Mouse (Mus musculus): ENCODE measurements around the gene Arhgap35. TPM values are rescaled to one million over a fixed set of nuclear protein-coding genes. Genes with fewer than 3 reads are reported as not detected.
"Not testable (repeated sequence)": the region's sequence is repeated elsewhere in the genome, so short reads cannot be mapped to it uniquely, and the experiment has no call there.

The Arhgap35 gene
- total RNA-seq, 1 experiment from 2014 or later = 15.9 TPM

DNA sequence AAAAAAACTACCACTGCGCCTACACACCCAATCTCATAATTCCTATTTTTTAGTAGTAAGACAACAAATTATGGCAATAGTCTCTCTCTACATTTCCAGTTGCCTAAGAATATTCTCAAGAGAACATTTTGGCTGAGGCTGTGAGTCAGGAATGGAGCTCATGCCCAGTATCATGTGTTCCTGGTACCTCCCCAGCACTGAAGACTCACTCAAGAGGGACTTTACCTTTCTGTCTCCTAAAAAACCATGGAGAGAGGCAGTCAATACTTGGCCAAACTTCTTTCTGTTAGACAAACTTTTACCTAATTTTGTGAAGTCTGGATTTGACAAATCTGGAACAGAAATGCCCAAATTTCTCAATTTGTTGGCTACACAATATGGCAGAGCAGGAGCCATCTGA lies 6.7 kb downstream of the Arhgap35 start:
- no peak for ATAC-seq (replicated peaks; ENCODE audit: low read depth, poor library complexity, severe bottlenecking)

DNA sequence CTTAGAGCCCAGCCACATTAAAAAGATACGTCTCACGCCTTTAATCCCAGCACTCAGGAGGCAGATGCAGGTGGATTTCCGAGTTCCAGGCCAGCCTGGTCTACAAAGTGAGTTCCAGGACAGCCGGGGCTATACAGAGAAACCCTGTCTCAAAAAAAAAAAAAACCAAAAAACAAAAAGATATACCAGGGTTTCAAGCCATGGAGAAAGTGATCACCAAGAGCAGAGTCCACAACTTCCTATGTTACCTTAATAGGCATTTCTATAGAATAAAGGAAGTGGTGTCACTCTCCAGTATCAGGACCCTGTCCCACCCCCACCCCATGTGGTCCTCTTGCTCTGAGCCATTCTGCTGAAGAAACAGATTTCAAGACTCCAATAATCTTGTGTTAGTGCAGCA lies 8.0 kb downstream of the Arhgap35 start:
- ATAC-seq (replicated peaks; ENCODE audit: low read depth, poor library complexity, severe bottlenecking) = not testable (repeated sequence)

DNA sequence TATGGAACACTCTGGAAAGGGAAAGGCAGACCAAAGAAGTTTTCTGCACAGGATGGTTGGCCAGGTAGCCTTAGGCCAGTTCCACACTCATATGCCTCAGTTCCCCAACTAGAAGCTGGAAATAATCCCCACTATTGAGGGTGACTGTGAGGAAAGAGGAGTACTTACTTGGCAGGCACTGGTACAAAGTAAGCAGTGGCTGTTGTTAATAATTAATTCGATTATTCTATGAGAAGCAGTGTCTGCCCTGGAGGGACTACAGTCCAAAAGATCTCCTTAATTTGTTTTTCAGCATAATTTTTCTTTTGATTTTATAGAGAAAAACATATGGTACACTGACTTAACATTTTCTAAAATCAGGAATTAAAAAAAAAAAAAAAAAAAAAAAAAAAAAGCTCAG lies 10.7 kb downstream of the Arhgap35 start:
- no peak for ATAC-seq (replicated peaks; ENCODE audit: low read depth, poor library complexity, severe bottlenecking)

DNA sequence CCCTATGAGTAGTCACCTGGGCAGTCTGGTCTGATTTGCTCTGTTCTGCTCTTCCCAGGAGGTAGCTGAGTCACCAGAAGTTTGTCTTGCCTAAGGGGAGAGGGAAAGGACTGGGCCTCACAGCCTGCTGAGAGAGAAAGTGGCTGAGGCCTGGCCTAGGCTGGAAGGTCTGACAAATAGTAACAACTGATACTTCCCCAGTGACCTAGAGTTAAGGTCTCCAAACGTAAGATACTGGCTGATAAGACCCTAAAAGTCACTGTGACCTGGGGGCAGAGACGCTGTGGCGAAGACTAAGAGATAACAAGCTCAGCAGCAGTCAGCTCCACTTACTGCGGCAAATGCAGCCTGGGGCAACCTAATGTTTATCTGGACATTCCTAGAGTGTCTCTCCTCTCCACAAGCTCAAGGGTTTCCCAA lies 13.1 kb downstream of the Arhgap35 start:
- ATAC-seq (replicated peaks; ENCODE audit: low read depth, poor library complexity, severe bottlenecking) = peak; percentile 47

DNA sequence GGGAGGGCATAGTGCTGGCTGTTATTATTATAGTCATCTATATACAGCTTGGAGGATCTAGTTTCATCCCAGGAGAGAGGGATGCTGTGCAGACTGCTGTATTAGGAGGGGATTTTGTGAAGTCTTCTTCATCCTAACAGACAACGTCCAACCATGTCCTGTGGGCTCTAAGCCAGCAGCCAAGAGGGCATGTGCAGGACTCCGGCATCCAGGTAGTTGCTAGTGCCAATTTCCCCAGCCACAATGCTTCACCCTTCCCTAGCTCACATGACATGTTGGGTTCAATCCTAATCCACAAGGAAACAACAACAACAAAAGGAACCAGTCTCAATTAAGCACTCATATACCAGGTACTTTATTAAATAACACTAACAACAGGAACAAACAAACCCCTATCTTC lies 15.8 kb downstream of the Arhgap35 start:
- no peak for ATAC-seq (replicated peaks; ENCODE audit: low read depth, poor library complexity, severe bottlenecking)

DNA sequence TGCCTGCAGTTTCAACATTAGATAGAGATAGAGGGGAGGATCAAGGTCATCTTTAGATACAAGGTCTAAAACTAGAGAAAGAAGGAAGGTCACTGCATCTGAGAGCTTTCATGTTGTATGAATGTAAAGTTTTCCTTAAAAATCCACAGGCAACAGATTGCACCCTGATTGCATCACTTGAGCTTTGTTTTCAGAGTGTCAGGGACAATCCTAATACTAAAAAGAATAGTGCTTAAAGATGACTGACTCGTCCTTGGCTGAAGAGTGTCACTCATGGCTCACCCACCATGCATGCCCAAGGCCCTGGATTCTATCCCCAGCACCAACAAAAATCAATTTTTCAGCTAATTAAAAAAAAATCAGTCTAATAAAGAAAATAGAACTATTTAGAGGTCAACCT lies 23.5 kb downstream of the Arhgap35 start:
- ATAC-seq (replicated peaks; ENCODE audit: low read depth, poor library complexity, severe bottlenecking) = no peak

DNA sequence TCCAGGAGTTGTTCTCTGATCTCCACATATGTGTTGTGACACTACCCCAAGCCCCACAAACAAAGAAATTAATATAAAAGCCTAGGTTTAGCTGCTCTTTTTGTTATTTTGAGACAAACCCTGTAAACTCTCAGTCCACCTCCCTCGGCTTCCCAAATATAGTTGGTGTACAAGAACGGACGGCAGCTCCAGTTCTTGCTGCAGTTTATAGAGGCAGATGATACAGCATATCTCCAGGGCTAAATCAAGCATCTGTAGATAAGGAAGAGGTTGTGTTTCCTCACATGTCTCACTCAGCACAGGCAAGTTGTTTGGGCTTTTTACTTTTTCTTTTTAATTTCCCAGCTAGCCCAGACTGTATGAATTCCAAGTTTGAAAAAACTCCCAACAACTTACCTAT lies 27.1 kb downstream of the Arhgap35 start:
- ATAC-seq (replicated peaks; ENCODE audit: low read depth, poor library complexity, severe bottlenecking) = no peak

DNA sequence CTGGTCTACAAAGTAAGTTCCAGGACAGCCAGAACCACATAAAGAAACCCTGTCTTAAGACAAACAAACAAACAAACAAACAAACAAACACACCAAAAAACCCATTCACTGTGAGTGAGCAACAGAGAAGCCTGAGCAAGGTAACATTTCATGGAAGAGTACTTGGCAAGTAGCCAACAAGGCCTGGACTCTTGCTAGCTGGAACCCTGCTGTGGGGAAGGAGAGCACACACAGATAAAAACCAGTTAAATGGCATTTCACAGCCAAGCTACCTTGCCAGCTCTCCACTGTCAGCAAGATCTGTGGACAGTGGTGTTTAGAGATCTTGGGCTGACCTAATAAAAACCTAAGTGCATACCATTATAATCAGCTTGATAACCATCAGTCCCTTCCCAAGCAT lies 30.4 kb downstream of the Arhgap35 start:
- ATAC-seq (replicated peaks; ENCODE audit: low read depth, poor library complexity, severe bottlenecking) = no peak

DNA sequence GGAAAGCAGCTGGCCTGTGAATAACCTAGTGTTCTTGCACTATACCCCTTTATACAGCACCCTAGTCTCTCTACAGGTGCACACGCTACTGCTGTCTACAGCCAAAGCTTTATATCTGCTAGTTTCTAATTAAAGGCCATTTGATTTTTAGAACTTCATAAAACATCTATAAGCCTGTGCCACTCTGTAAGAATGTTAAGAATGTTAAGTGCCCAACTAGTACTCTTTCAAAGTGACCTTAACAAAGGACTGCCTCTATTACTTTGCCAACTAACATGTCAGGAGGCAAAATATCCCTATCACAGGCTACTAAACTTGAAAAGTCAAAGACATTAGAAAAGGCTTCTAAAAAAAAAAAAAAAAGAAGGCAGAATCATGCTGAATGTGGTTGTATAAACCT lies 31.0 kb downstream of the Arhgap35 start:
- ATAC-seq (replicated peaks; ENCODE audit: low read depth, poor library complexity, severe bottlenecking) = no peak

DNA sequence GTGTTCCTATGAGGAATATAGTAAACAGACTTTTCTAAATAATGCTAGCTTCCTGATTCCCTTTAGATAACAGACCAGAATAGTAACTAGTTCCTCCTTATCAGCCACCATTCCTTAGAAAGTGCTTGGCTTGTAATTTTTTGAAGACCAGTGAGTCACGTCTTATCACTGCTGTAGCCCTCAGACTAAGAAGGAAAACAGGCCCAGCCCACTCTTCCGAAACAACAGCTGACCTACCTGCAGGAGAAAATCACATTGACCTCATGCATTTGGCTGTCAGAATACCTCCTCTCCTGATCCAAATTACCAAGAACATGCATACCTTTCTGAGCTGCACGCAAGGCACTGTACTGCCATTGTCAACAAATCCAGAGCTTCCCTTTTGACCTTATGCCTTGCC lies 32.5 kb downstream of the Arhgap35 start:
- no peak for ATAC-seq (replicated peaks; ENCODE audit: low read depth, poor library complexity, severe bottlenecking)

DNA sequence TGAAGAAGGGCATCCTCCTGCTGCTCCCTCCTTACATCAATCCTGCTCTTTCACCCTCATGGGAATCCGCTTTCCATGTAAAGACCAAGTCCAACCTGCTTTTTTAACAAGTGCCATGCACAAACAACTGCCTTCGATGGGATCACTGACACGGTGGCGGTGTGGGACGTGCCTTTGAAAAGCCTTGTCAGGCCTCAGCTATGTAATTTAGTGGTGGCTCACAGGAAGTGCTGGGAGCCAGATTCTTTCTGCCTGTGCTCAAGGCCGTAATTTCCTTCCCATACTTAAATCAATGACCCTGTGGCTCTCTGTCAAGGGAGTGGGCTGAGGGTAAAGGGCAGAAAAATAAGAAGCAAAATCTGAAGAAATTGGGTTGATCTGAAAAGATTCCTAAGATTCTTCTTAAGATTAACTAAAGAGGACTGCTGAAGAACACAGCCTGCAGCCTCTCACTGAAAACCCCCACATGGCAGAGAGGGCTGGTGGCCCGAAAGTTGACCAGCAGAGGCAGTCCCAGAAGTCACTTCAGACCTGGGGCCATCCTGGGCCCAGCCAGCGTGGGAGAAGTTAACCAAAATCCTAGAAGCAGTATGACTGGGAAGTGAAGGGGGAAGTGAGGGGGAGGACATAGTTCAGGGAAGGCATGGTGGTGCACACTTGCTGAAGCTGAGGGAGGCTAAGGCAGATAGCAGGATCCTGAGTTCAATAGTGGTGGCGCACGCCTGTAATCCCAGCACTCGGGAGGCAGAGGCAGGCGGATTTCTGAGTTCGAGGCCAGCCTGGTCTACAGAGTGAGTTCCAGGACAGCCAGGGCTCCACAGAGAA lies 33.3 kb downstream of the Arhgap35 start:
- peak; percentile 36; the same call in 1 of the 2 replicates for ATAC-seq (replicated peaks; ENCODE audit: low read depth, poor library complexity, severe bottlenecking)

DNA sequence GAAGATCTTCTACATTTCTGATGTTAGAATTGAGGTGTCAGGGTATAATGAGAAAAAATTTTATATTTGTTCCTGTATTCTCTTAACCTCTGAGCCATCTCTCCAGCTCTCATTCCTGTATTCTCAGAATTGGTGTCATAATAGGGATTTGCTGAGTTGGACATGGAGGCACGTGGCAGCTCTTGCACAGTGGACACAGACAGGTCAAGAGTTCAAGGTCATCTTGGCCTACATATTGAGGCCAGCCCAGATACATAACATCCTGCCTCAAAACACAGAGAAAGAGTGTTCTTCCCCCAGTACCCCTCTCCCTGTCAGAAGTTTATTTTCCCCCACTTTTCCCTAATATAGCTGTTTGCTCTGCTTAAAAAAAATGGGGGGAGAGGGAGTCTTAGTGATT lies 38.1 kb downstream of the Arhgap35 start:
- ATAC-seq (replicated peaks; ENCODE audit: low read depth, poor library complexity, severe bottlenecking) = no peak

DNA sequence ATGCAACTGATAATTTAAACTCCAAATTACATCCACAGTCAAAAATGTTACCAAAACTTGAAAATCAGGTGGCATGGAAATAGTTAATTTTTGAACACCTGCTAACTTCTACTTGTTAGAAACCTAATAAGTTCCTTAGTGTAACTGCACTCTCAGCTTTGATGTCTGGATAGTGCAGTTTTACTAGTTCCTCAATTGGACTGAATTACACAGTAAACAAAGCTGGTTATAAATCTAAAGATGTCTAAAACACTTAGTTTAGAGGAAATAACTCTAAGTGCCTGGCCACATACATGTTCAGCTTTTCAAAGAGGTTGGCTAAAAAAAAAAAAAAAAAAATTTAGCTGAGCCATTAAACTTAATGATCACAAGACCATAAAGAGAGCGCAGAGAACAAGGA lies 43.6 kb downstream of the Arhgap35 start:
- peak; percentile 52 for ATAC-seq (replicated peaks; ENCODE audit: low read depth, poor library complexity, severe bottlenecking)

DNA sequence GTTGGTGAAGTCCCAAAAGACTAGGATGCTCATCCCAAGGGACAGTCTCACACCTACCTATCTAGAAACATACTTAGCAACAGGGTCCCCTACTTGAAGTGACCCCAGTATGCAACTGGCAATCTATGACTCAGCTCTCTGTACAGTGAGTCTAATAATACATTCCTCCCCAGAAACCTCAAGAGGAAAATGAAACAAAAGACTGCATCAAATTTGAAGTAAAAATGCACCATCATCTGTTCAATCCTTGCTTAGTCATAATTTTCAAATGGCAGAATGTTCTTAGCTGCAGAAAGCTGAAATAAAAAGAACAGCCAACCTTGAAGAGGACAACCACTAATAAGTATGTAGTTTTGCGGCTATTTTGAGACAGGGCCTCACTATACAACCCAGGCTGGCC lies 44.1 kb downstream of the Arhgap35 start:
- ATAC-seq (replicated peaks; ENCODE audit: low read depth, poor library complexity, severe bottlenecking) = peak; percentile 32; the same call in 1 of the 2 replicates

DNA sequence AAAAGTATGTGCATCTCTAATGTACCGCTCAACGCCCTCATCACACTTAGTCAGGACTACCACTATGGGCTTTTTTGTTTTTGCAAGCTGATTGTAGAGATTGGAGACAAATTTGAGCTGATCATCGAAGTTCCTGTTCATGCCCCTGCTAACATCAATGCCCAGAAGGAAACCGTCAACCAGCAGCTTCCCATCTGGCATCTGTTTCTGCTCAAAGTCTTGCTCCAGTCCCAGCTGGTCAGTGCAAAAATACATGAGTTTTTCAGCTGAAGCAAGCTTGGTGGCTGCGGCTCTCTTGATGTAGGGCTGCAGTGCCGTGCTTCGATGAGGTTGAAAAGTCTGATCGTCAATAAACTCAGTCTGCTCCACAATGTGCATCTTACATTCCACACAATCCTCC lies 50.3 kb downstream of the Arhgap35 start:
- no peak for ATAC-seq (replicated peaks; ENCODE audit: low read depth, poor library complexity, severe bottlenecking)

DNA sequence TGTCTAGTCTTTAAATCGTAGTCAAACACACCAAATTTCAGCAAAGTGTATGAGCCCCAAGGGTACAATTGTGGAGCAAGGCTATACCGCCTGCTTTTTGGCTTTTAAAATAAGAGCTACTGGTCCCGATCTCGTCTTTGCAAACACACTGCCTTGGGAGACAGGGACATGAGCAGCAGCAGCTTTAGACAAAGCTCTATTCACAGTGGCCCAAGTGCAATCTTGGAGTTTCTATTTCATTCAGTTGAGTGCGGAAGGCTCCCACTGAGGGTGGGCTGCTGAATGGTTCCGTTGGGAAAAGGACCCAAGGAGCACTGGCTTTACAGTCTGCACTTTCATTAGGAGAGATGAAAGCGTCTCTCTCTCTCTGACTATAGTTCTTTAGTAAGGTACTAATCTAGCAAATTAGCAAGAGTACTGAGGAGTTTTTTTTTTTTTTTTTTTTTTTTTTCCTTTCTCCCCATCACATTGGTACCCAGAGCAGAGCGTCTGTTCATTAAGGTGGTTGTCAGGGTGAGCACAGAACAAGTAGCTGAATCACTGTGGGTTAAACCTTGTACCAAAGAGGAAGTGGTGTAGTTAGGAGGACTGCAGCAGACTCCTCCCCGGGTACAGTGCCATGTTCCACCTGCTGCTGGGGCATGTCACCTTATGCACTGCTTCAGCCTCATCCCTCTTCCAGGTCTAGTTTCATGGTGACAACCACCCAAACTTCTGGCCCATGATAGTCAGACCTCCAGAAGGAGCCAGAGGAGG lies 56.8 kb downstream of the Arhgap35 start:
- peak; percentile 94 for ATAC-seq (replicated peaks; ENCODE audit: low read depth, poor library complexity, severe bottlenecking)

DNA sequence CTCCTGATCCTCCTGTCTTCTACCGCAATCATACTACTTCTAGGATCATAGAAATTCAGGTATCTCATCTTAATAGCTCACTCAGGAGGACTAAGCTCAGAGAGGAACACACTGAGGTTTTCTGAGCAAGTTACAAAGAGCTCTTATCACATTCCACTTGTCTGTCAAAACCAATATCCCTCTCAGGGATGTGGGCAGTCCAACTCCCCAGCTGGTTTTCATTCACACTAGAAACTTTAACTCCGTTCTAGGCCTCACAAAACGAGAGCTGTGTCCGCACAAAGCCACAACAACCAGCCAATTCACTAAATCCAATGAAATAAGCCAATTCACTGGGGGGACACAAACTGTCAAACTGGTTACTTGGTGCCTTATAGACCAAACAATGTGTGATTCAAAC lies 57.5 kb downstream of the Arhgap35 start:
- no peak for ATAC-seq (replicated peaks; ENCODE audit: low read depth, poor library complexity, severe bottlenecking)

DNA sequence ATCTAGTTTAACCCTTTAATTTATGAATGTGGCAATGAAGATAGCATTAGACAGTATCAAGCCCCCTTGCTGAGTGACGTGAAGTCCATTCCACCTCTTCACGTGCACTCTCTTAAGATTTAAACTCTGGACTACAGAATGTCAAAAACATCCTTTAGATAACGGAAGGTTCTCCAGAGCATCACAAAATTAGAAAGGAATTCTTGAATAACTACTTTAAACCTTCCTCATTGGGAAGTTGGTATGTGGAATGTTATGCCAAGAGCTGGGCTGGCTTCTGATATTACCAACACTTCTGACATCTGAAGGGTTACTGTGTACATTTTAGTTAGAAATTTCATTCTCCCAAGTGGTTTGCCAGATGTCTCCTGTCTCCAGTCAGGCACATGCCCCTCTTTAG lies 60.6 kb downstream of the Arhgap35 start:
- no peak for ATAC-seq (replicated peaks; ENCODE audit: low read depth, poor library complexity, severe bottlenecking)

DNA sequence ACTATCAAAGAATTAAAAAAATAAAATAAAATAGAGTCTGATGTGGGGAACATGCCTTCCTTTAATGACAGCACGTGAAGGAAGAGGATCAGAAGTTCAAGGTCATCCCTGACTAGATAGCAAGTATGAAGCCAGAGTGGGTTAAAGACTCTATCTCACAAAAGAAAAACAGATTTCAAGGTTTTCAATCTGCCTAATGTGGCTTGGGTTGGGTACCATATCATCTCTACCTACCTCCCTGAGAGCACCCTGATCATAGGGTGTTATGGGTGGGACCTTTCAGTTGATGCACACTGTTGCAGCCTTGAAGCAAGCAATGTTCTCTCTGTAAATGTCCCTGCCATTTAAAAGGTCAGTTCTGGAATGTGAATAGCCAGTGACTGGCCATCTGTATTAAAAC lies 63.2 kb downstream of the Arhgap35 start:
- ATAC-seq (replicated peaks; ENCODE audit: low read depth, poor library complexity, severe bottlenecking) = no peak

DNA sequence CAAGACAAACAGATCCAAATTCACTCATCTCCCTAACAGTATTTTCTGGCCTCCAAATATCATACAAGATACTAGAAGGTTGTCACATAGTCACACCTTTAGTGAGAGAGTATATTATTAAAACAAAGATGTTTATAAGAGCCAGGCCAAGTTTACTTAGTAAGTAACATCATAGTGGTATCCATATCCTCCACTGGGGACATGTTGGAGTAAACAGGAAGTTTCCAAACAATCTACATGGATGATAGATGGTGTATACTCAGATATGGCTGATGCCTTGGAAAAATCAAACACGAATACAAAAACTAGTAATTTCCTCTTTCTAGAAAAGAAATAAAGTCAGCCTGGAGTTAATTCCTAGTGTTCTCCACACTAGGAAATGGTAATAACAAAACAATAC lies 65.5 kb downstream of the Arhgap35 start:
- no peak for ATAC-seq (replicated peaks; ENCODE audit: low read depth, poor library complexity, severe bottlenecking)

DNA sequence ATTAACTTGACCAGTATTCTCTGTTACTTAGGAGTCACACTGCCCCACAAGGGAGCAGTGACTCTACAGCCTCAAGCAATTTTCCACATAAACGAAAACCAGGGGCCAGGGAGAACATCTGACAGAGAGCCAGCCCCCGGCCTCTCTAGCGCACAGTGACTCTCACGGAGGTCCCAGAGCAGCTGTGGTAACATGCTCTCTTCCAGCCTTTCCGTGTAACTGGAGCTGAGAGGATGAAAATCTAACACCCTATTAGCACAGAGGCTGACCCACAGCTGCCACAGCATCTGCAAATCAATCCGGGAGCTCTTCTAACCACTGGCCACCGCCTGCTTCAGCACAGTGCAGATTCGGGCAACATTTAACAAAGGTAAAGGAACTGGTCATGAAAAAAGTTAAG lies 70.0 kb downstream of the Arhgap35 start:
- no peak for ATAC-seq (replicated peaks; ENCODE audit: low read depth, poor library complexity, severe bottlenecking)

All from common myeloid progenitor, adult 5-6 weeks (primary cell).